ENCODE assay signal across 9 mouse cellular contexts in genomic region chr9:30918466-30919356, GRCm38 (mm10). TPM values are rescaled to one million over a fixed set of nuclear protein-coding genes. Genes with fewer than 3 reads are reported as not detected.
DNase-seq lines count a peak whose midpoint lies in the region; ATAC-seq lines count a peak whose summit lies in the region.
"Had no signal": no experiment of that assay in that cellular context is flagged by ENCODE, and none has a peak within 500 bp of the region (broad histone marks: within the 10 kb centered on the region; RNA-seq: fewer than 3 reads in every experiment).

No protein-coding gene starts in this region.

- peak; percentile 26 for DNase-seq in embryo, embryonic 11 days
- DNase-seq in embryo, embryonic 10 days (ENCODE audit: low spot score) = no peak
- no peak for DNase-seq in limb, embryonic 10.5 days (ENCODE audit: low spot score)
- DNase-seq in testis, postnatal 14 days (ENCODE audit: low spot score) = peak; percentile 67
- DNase-seq in frontal cortex, postnatal 14 days (ENCODE audit: low spot score in 2 of 2) = no peak
- DNase-seq in right cerebral cortex, postnatal 4 days = no peak

- H3K4me1 ChIP-seq in midbrain, embryonic 12.5 days = peaks cover 12% of the 10 kb centered on the region
- H3K4me1 ChIP-seq in midbrain, embryonic 13.5 days (replicated peaks) = peaks cover 27% of the 10 kb centered on the region
- peaks cover 40% of the 10 kb centered on the region for H3K4me1 ChIP-seq in limb, embryonic 10.5 days

- 57% methylated on average over 12 of the region's 12 CpGs for WGBS in midbrain, embryonic 12.5 days
- WGBS in midbrain, embryonic 13.5 days = 49% methylated on average over 12 of the region's 12 CpGs
- WGBS in limb, embryonic 10.5 days = 72% methylated on average over 12 of the region's 12 CpGs

- peaks cover 42% of the 10 kb centered on the region for H3K27me3 ChIP-seq in midbrain, embryonic 12.5 days
- peaks cover 39% of the 10 kb centered on the region for H3K27me3 ChIP-seq in midbrain, embryonic 13.5 days
- H3K27me3 ChIP-seq in limb, embryonic 10.5 days (ENCODE audit: low read depth, poor library complexity, severe bottlenecking) = peaks cover 42% of the 10 kb centered on the region

- no peak overlapping the region for H3K9ac ChIP-seq in midbrain, embryonic 12.5 days (replicated peaks)
- no peak overlapping the region for H3K9ac ChIP-seq in midbrain, embryonic 13.5 days (replicated peaks)

- H3K36me3 ChIP-seq in midbrain, embryonic 12.5 days = no peaks in the 10 kb centered on the region
- no peaks in the 10 kb centered on the region for H3K36me3 ChIP-seq in midbrain, embryonic 13.5 days
- no peaks in the 10 kb centered on the region for H3K36me3 ChIP-seq in limb, embryonic 10.5 days

- H3K4me3 ChIP-seq in midbrain, embryonic 12.5 days = no peak overlapping the region
- no peak overlapping the region for H3K4me3 ChIP-seq in midbrain, embryonic 13.5 days (replicated peaks)
- H3K4me3 ChIP-seq in limb, embryonic 10.5 days = no peak overlapping the region

- H3K27ac ChIP-seq in midbrain, embryonic 12.5 days (replicated peaks) = no peak overlapping the region
- no peak overlapping the region for H3K27ac ChIP-seq in midbrain, embryonic 13.5 days
- 0 out of 2 replicates have a peak overlapping the region, but pooled peaks have one; percentile 7 for H3K27ac ChIP-seq in limb, embryonic 10.5 days

- H3K9me3 ChIP-seq in midbrain, embryonic 12.5 days = no peaks in the 10 kb centered on the region
- H3K9me3 ChIP-seq in midbrain, embryonic 13.5 days = no peaks in the 10 kb centered on the region
- H3K9me3 ChIP-seq in limb, embryonic 10.5 days (replicated peaks) = no peaks in the 10 kb centered on the region

- ATAC-seq in midbrain, embryonic 12.5 days (ENCODE audit: low FRiP score, low read depth) = peak; percentile 19; the same call in 1 of the 2 replicates
- no peak for ATAC-seq in midbrain, embryonic 13.5 days

- H3K4me2 ChIP-seq in midbrain, embryonic 12.5 days (replicated peaks) = no peak overlapping the region
- no peak overlapping the region; the same call in 1 of the 2 replicates for H3K4me2 ChIP-seq in midbrain, embryonic 13.5 days (replicated peaks)
- H3K4me2 ChIP-seq: liver, embryonic 11.5 days had no signal

RNA-seq across cellular contexts. Expression of gene Adamts15, which starts 3.5 kb away (rescaled TPM):
- polyA plus RNA-seq in midbrain, embryonic 12.5 days (2016; fragmentation: Nextera tagmentation; extraction: Ambion mirVana) = 8.8 and 9.2 TPM in 2 replicates
- 2.9 and 3.2 TPM in 2 replicates for polyA plus RNA-seq in midbrain, embryonic 13.5 days (2015; fragmentation: Nextera tagmentation; extraction: Ambion mirVana)
- polyA plus RNA-seq in limb, embryonic 10.5 days (2016; fragmentation: Nextera tagmentation; extraction: Ambion mirVana) = 4.0 and 8.5 TPM in 2 replicates

RNA-seq across cellular contexts. Expression of gene Adamts8, which starts 23.7 kb away (rescaled TPM):
- 1.1 TPM in 2 replicates for polyA plus RNA-seq in midbrain, embryonic 12.5 days (2016; fragmentation: Nextera tagmentation; extraction: Ambion mirVana)
- polyA plus RNA-seq in midbrain, embryonic 13.5 days (2015; fragmentation: Nextera tagmentation; extraction: Ambion mirVana) = 0.66 and 0.96 TPM in 2 replicates
- 0.06 and 0.29 TPM in 2 replicates for polyA plus RNA-seq in limb, embryonic 10.5 days (2016; fragmentation: Nextera tagmentation; extraction: Ambion mirVana)

Comparison
In these comparisons a context has a peak if more than half of its experiments do, and no peak if none do; other contexts are left out.
1. DNase-seq: peak in embryo, embryonic 11 days (single experiment) and testis, postnatal 14 days (single experiment); none in embryo, embryonic 10 days (single experiment), limb, embryonic 10.5 days (single experiment), frontal cortex, postnatal 14 days (0 of 2) and right cerebral cortex, postnatal 4 days (single experiment).